Mouse (Mus musculus) monocyte, adult 5-6 weeks (primary cell): ENCODE measurements around the gene Slc9a9. TPM values are rescaled to one million over a fixed set of nuclear protein-coding genes. Genes with fewer than 3 reads are reported as not detected.

Source experiments
- ATAC-seq: fragments of 153-309, 156-312 bp; replicated peaks from 2 replicates; pipeline ENCODE4 v1.8.0; 2017; ENCODE audit warnings: mild to moderate bottlenecking; ENCODE audit not compliant: low TSS enrichment, insufficient number of reproducible peaks, severe bottlenecking, poor library complexity, low FRiP score
- total RNA-seq: library from RNA; stranded (forward); fragments of 200-1000, 200-491, 200-594 nt; gene quantifications from 3 replicates; pipeline ENCODE4 v1.2.3, GENCODE M21; 2017

Gene Slc9a9
- total RNA-seq, 1 experiment from 2014 or later: 49.1 TPM

DNA sequence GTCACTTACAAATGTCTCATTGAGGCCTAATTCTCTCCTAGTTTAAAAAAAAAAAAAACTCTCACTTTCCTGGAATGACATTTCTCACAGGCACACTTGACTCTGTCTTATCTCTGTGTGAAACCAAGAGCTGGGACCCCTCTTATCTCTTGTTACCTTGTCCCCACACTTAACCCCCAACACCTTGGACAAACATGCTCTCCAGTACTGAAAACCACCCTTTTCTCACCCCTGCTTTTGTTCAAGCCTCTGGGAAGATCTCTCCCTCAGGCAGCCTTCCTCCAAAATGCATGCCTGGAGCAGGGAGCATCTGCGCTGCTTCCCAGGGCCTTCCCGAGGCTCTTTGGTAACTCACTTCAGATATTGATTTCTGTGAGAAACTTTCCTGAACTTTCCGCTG lies 524.0 kb downstream of the Slc9a9 start:
- ATAC-seq: no peak

DNA sequence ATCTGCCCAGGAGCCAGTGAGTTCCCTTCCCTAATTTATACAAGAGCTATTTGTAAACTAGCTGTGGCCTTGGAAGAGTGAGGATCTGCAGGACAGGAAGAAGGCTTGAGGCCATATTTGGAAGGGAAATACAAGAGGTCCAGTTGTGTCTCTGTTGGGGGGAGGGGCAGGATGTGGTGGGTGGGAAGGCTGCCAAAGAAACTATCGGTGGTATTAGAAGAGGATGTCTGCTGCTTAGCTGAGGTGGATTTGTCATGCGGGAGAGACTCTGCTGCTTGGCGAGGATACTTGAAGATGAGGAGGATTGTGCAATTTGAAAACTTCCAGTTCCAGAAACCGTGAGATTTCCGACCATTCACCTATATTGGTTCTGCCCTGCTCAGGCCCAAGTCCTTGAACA lies 524.4 kb downstream of the Slc9a9 start:
- ATAC-seq: no peak

DNA sequence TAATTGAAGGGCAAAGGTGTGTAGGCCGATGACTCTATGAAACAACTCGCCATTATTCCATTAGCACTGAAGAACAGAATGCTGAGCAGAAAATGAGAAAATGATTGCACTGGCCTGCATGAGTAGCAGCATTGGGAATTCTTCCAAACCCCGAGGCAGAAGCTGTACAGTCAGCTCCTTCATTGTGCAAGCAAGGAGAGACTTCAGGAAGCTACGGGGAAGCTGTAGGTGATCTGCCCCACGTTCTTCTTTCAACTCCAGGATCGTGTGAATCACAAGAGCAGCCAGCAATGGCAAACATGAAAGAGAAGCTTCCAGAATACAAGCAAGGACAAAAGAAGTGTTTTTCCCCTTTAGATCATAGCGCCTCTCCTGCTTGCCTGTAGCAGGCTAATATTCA lies 538.0 kb downstream of the Slc9a9 start:
- ATAC-seq: no peak

DNA sequence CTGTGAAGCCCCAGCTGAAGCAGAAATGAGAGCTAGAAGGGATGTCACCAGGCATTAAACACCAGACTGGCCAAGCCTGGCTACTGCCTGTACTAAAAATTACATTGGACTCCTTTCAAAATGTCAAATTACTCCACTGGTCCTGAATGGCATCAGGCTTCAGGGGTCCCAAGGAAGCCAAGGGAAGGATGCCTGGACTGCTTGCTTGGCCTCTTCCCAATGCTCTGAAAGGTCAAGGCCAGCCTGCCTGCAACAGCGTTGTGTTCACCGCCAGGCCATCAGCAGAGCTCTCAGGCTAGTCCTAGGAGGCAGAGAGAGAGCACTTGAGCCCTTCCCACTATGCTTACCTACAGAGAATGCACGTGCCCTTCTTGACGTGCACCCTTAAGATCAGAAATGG lies 539.0 kb downstream of the Slc9a9 start:
- ATAC-seq: no peak

DNA sequence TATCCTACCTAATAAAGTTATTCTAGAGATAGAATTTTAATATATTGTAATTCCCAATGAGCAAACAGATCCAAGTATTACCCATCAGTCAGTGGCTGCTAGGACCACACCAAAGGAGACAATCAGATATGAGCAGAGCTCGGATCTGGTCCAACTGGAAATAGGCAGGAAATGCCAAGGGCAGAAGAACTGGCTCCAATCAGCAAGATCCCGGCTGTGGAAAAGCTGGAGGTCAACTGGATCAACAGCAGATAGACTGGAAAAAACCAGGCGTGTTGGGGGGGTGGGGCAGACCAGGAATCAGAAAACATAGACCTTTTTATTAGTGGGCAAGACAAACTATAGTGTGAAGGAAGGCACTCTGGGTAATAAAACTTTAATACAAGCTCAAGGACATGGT lies 550.3 kb downstream of the Slc9a9 start:
- no peak for ATAC-seq

DNA sequence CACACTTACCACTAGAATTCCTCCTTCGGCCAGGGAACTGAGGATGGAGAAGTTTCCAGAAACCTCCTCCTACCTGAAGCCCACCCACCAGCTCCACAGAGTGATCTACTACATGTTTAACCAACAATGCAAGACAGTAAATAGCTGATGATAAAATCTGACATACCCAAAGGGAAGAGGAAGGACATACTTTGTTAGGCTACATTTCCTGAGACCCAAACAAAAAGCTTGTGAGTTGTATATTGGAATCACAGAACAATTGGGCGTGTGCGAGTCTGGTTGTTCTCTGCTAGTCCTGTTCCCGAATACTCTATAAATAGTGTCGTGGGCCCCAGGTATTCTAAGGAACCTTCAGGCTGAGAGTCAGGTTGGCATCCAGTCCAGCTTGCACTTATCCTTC lies 551.6 kb downstream of the Slc9a9 start:
- no peak for ATAC-seq

DNA sequence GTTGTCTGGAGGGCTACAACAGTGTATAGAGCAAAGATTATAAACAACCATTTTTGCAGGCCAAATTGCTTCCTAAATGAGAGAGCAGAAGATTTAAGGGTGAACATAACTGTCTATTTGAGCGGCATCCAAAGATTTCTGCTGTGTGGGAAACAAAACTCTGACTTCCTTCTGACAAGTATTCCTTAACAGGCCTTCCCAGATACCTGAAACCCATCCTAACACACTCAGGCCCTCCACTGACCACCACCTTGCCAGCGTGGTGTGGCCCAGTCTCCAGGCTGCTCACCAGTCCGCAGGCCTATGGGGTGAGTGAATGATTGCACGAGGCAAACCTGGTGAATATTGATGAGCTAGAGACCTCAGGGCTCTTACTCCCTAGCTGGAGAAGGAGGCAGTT lies 557.3 kb downstream of the Slc9a9 start:
- no peak for ATAC-seq

DNA sequence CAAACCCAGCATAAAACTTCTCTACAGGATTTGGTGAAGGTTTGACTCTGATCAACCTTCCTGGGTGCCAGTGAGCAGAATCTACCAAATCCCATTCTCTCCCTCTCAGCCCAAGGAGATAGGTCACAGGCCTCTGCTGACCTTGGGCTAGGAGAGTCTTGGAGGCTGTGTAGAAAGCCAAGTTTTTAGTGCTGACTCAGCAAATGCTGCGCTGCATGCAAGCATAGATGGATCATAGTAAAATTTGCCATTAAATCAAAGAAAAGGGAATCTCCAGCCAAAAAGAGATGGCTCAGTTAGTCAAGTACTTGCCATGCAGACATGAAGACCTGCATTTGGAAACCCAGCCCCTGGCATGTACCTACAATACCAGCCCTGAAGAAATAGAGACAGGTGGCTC lies 558.4 kb downstream of the Slc9a9 start:
- ATAC-seq: no peak

DNA sequence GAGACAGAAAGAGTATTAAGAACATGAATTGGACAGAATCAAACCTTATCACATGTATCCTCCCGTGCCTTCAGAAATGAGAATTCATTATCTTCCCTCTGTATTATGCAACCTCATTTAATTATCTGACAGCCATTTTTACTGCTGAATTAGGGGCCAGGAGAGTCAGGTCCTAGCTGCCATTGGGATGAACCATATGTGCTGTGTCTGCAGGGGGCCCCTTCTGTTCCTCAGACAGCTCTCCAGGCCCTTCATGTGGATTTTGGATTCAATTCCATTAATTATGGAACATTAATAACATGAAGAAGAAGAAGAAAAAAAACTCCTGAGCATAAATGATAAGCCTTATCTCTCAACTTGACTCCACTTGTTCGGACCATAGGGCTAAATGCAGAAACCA lies 559.4 kb downstream of the Slc9a9 start:
- no peak for ATAC-seq

DNA sequence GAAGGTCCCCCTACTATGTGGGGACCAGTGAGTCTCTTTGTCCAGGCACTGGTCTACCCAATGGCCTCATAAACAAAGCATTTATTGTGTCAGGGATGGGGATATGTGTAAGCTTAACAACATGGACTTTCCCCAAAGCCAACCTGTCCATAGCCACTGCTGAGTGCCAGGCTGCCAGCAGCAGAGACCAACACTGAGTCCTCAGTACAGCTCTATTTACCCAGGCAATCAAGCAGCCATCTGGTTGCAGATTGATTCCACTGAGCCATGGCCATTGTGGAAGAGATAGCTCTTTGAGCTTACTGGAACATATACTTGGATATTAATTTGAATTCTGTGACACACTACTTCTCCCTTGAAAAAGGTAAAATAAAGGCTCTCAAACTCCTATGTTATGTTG lies 570.2 kb downstream of the Slc9a9 start:
- ATAC-seq: no peak

DNA sequence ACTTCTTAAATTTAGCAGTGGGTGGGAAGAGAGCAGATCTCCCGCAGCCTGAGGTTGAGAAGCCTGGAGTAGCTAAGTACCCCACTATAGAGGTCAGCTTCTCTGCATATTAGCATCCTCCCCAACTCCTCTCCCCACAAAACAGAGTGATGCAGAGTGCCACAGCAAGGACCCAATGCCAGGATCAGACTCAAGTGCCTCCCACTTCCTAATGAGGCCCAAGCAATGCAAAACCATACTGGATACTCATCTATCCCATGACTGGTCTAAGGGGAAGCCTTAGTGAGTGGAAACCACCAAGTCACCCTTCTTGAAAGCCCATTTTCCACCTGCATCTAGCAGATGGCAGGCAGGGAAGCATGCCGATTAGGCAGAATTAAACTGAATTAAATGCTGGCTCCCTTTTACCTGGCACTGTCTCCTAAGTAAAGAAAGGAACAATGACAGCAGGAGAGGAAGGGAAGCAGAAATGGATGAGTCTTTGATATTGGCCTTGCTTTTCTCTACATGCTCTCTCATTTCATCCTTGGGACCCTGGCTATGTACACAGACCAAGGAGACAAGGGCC lies 573.0 kb downstream of the Slc9a9 start:
- no peak for ATAC-seq

DNA sequence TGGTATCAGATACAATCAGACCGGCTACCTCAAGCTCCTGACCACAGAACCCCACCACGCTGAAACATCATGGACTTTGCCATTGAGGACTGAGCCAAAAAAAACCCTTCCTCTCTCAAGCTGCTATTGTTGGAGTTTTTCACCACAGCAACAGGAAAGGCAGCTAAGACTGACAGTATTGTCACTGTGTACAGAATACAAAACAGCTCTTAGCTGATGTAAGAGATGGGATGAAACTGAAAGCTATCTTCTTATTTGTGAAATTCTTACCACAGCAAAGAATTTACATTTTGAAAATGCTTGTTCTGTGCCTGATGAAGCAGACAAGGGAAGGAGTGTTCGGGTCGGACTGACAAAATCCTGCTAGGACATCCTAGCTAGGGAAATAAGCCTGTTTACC lies 584.5 kb downstream of the Slc9a9 start:
- ATAC-seq: no peak

DNA sequence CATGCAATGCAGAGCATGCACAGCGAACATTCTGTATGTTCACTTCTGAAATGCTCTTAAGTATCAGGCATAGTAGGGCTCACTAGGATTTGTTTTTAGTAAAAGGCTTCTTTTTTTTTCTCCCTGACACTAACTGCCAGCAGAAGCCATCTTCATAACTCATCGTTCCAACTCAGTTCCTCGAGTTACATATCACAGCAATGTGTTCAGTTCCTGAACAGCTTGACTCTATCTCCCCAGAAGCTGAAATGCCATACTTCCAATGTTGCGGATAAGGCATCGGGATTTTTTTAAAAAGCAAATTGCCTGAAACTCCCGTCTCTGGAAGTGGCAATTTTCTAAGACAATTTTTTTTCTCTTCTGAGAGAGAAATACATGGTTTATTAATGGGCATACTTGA lies 586.1 kb downstream of the Slc9a9 start:
- no peak for ATAC-seq

DNA sequence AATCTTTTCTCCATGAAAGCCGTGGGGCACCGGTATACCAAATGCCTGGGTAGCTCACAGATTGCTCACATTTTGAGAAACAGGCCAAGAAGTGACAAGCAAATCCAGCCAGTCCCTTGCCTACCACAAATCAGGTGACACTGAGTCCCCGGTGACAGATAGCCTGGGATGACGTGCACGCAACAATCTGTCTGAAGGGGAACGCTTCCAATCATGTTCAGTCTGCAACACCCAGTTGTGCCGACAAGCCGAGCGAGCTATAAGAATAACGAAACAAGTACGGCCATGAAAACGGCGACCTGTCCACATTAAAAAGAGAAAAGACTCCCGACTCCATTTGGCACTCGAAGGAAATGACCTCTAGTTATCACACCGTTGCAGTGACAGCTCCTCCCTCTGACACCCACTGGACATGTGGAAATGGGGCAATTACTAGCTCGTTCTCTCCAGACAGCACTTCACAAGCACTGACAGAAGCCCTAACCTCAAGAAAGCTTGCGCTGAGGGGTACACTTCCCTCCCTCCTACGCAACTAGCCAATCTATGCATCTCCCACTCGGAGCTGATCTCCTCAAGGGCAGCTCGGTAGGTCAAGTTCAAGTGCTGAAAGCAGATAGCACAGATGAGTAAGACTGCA lies 587.1 kb downstream of the Slc9a9 start:
- ATAC-seq: no peak

DNA sequence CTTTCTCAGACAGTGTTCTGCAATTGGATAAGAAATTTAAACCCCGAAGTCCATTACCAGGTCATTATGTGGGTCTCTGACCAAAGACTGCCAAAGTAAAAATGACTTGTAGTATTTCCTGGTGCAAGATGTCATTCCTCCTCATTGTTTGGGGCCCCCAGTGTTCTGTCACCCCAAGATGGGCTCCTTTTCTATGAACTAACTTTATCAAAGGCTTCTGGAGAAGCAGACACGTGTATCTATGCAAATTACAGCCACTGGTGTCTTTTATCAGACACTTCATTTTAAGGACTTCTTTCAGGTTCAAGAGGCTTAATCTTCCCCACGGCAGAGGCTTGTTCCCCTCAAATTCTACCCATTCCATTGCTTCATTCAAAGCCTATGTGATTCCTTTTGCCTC lies 593.1 kb downstream of the Slc9a9 start:
- ATAC-seq: no peak

DNA sequence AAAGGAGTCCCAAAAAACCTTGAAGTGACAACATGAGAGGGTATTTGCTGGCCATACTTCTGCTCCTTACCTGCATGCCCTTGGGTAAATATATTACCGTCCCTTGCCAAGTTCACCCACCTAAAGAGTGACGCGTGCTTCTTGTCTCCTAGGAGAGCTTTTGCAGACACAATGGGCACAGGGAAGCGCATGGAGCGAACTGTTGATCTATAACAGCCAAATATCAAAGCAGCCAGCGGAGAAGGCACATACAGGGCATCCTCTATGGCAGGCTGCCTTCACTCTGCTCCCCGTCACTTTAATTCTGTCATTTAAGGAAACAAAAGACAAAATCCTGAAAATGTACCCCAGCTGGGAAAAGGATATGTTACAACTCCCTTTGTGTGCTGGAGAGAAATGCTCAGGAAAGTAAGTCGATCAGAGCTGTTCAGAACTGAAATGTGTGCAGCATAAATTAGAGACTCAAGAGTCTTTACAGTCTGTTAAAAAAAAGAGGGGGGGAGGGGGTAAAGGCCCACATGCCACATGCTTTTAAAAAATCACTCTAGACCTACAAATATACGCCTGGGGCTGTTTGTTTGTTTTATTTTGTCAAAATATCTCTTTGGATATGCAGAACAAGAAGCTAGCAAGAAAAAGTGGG lies 594.3 kb downstream of the Slc9a9 start:
- no peak for ATAC-seq

DNA sequence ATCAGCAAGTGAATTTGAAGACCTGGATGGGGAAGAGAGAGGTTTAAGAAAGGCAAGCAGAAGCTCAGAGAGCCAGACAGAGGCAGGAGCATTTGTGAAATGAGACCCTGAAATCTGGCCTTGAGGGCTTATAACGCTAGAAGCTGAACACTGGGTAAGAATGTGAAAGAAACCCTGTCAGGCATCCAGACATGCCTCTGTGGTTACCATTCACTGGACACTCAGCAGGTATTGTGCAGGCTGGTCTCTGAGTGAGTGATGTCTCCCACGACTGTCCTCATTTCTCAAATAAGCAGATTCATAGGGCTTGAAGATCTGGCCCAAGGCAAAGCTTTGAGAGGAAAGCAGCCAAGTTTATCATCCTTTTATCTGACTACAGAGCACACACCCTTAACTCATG lies 596.5 kb downstream of the Slc9a9 start:
- no peak for ATAC-seq

DNA sequence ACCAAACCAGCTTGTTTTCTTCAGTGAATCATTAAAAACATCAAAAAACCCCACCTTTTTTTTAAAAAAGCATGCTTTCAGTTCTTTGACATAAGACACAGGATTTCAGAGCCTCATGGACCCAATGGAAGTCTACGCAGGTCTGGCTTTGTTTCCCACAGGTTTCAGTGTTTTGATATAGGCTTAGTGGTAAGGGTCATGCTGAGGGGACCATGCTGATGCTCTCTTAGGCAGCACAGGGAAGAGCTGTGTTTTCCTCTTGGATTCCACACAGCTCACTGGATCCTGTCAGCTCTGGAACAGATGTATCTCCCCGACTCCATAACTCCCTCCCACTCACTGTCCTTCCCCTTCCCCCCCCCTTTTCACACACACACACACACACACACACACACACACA lies 597.2 kb downstream of the Slc9a9 start:
- no peak for ATAC-seq

DNA sequence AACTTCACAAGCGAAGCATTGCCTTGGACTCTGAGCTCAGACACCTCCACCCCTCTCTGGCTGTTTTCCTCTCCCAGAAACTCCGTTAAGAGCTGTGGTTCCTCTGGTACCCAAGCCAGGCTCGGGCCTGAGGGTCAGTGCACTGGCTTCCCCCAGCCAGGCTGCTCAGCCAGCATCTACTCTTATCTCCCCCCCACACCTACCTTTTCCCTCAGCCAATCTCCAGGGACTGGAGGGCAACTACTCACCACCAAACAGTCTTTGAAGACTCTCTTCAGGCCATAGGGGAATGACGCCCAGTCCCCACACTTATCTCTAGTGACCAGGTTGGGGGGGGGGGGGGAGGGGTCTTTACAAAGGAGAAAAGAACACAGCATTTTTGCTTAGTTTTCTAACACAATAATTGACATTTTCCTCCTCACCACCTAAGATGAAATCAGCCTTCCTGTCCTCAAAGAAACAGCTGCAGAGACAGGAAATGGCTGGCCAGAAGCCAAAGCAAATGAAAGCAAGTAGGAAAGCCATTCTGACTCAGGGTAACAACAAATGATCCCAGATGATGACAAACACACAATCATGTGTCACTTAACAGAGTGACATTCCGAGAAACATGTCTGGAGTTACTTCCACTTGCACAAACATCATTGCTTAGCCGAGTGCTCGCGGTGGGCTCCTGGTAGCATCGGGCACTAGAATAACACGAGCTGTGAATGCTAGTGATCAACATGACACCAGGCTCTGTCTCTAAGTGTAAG lies 610.1 kb downstream of the Slc9a9 start:
- ATAC-seq: no peak
